Mouse (Mus musculus): ENCODE results near the gene Chn1.

Chn1 gene

DNA sequence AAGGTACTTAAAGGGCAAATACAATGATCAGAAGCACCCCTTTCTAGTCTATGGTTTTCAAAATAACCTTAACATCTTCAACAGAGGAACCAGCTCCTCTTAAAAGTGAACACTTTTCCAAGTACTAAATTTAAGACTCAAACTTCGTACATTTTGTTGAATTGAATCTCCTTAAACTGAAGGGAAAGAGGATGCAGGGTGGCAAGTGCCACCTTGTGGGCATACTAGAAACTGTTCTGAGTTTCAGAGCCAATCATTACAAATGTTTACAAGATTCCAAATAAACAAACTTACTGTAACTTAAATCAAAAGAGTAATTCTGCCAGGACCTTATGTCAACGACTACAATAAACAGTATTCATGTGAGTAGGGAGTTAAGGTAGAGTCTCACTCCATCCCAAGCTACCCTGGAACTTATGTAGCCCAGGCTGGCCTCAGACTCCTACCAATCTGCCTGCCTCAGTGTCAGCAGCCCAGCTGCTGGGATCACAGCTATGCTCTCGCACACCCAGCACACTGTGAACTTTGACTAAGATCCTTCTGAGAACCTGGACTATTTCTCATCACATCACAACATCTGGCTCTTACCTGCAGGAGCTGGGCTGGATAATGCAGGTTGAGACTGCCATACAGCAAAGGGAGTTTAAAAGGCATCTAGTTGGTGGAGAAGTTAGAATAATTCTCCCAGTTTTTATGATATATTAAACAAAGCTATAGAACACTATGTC is 29.3 kb downstream of the Chn1 start:
- peak in 1 of 2 experiments; percentile 9 for DNase-seq

DNA sequence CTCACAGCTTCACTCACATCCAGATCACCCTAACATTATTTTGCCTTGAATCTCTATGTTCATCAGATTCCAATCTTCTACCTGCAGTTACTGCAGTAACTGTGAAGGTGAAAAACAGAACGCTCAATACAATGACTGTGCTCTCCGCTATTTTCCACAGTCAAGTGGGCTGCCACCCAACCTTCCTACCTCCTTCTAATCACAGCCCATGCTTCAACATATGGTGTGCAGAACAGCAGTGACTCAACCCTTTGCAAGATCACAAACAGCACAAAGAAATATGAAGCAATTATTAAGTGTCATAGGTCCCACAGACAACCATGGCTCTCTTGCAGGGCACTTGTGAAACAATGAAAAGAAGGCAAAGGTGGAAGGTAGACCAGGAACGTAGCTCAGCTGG is 33.9 kb downstream of the Chn1 start:
- no peak for DNase-seq

DNA sequence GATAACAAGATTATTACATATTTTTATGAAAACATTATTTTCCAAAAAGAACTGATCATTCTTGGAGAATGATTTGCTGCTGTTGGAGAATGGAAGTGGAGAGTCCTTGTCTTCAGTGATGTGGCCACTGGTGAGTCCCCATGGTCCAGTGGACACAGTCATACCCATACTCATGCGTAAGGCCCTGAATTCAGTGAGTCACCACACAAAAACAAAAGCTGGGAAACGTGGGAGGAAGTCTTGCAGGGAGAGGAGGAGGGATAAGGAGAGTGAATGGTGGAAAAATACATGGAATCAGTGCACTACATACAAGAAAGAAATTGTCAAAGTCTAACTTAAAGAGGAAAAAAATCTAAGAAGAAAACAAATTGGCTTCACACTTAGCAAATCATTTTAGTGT is 47.3 kb downstream of the Chn1 start:
- DNase-seq: no peak

DNA sequence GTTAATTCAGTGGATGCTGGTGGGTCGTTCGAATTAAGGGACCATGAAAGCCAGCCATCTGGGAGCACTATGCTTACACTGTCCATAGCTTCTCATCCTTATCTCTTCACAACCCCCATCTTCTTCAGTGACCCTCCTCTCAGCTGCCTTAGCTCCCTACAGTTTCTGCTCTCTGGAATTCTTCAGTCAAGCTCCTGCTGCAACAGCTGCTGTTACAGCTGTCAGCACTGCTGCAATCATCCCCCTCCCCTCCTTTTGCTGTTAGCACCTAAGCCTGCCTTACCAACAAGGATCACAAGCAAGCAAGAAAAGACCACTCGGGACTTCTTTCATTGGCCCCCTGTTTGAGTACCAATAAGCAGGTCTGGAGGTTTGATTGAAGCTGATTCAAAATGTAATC is 50.2 kb downstream of the Chn1 start:
- no peak for DNase-seq

DNA sequence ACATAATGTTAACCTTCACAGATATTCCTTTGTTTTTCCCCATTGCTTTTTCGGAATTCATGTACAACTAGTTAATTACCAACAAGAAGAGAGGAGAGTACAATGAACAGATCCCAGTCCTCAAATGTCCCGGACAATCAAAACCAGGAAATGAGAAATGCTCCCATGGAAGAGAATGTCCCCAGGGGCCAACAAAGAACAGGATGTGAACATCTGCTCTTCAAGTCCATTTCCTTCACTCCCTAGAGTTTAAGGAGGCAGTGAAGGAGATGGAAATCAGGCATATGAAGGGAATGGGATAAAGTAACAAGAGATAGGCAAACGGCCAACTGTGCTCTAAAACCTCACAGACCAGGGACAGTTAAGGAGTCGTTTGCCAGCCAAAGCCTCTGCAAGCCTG is 53.3 kb downstream of the Chn1 start:
- DNase-seq: no peak

DNA sequence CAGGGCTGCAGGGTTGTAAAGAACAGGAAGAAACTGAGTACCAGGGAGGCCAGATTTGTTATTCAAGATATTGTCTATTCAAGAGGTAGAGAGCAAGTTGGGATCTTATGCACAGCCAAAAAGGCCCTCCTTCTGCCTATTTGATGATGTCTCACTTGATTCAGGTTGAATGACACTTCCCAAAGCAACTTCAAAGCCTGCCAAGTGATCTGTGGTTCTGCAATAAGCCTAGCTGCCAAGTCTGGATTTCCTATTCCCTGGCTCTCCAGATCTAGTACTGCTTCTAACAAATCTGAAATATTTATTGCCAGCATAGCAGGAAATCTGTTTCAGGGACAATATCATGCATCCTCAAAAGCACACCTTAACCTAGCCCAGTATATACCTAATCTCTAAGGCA is 62.7 kb downstream of the Chn1 start:
- no peak for DNase-seq

DNA sequence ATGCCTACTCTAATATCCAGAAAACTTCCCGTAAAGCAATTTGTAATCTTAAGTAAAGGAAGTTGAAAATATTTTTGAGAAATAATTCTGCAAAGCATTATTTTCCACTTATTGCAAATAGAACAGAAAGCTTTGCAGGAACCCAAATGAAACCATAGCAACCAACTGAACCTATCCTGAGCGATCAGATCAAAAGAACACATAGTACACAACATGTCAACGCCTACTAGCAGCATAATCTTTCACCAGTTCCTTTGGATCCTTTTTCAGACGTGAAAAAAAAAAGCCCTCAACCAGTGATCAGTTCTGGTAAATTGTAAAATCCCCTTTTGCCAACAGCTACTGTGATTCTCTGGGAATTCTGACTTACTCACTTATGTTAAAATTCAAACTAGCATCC is 82.1 kb downstream of the Chn1 start:
- DNase-seq: no peak

DNA sequence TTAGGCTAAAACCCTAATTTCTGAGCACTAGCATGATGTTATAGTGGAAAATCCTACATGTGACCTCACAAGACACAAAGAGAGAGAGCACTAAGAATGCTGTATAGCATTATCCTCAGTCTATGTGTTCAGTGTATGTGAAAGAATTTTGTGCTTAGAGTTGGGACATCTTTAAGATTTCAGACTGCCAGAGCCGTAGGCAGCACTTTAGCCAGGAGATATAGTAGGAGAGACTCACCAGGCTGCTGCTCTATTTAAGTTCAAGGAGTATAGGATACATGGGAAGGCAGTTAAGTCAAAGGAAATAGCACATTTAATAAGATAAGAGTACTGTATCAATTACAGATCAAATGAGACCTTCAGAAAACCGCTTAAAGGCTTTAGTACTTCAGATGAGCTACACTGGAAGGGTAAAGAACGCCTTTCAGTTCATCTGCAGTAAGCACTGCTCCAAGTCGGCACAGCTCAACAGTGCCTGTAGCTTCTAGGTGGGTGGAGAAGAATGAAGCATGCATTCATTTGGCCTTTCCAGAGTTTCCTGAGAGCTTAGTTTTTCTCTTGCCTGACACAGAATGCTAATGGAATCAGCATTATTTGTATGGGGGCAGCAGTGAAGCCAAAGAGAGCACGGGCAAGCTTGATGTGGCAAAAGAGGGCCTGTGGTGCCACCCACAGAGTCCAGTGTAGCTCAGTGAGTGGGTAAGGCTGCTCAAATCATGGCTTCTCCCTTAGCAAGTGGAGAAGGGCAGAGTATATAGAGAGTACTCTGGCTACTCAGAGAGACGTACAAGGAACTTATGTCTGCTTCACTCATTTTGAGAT is 84.2 kb downstream of the Chn1 start:
- DNase-seq: no peak

DNA sequence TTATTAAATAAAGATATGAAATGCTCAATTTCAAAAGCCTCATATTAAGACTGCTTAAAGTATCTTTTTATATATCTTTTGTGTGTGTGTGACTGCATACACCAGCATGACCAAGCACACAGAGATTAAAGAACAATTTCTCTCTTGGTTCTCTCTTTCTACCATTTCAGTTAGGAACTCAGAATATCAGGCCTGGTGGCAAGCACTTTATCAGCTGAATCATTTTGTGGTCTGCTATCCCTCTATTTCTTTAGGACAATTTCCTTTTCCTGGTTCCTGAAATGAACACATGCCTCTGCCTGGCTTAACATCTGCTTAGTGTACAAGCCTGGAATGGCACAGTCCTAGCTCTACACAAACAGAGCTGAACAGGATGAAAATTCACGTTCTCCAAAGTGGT is 92.6 kb downstream of the Chn1 start:
- DNase-seq: no peak

DNA sequence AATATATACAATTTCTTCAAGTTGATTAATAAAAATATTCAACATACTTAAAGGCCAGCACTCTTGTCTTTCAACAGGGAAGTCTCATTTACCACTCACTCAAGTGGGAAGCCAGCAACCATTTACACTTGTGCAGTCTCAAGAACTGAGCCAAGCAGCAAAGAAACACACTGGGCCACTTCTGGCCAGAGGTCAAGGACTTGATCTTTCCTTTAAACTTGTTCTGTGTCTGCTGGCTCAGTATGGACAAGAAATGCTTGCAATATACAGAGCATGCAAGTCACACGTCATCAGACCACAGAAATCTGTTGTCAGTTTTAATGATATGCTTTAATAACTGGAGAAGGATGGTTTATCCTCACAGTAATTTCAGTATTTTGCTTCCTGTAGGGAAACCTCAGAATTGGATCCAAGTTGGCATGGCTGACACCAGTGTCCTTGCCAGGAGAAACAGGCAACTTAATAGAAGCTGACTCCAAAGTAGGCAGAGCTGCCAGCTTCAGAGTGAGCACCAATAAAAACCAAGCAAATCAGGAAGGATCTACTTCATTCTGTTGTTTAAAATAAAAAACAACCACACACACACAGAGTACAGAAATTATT is 94.6 kb downstream of the Chn1 start:
- peak in 1 of 2 experiments; percentile 11 for DNase-seq

DNA sequence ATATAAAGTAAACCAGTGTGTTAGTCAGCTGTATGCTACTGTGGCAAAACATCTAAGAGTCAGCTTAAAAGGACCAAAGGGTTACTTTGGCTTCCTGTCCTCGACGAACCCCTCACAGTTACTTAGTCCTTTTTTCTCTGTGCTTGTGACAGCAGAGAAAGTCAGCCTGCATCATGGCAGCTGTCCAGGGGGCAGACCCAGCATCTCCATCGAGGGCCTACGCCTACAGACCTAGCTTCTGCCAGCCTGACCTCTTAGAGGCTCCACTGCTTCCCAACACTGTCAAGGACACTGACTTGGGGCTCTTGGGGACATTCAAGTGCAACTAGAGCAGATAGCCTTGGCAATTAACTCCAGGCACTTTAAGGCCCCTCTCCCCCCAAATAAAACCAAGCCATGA is 106.5 kb downstream of the Chn1 start:
- DNase-seq: no peak

DNA sequence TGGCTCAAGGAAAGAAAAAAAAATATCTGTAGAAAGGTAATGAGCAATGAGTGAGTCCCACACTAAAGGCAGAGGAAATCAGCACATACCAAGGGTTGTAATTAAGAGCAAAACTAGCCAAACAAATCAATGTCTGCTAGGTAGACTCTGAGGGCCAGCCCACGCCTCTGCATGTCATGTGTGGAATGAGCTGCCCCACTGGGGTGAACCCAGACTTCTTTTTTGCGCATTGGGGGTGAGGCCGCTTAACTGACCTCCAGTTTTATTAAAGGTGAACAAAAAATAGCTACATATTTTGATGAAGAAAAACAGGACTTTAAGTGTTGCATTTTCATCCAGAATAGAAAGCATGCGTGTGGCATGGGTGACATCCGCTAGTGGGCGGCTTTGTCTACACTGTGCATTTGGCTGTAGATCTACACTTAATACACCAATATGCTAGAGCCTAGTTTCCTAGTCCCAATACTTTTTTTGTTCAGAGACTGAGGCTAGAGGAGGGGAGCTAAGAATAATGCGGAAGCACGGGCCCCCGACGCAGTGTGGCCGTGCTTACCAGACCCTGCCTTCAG is 114.5 kb downstream of the Chn1 start:
- no peak for DNase-seq

DNA sequence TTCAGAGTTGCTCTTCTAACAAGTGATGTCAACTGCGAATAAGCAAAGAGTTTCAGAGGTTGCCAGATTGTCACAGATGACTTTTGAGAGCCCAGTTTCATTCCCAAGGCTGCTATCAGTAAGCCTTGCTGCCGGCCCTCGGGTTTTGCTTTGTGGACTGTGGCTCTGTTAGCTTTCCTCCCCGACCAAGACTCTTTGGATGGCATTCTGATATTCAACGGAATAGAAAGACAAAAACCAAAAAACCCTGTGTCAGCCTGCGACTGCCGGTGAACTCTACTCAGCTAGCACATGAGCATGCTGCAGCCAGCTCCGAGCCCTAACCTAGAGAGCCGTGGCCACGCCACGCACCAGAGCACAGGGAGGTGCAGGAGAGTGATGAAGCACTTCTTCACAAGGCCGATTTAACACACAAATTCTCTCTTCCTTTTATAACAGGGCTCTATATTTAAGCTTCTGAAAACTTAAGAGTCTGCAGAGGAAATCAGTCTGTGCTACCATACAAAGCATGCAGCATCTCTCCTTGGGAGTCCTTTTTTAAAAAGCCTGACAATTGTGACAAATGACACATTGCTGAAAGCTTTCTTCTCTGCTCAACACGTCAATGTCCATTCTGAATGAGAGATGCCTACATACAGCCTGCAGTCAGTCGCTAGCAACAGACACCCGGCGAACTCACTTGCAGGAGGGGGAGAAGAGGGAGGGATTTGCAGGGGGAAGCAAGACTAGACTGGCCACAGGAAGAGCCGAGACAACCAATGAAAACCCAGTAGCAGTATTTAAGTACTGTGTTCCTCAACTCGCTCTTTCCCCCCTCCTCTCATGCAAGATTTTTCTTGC is 115.2 kb downstream of the Chn1 start:
- DNase-seq: peak; percentile 35 to 60

DNA sequence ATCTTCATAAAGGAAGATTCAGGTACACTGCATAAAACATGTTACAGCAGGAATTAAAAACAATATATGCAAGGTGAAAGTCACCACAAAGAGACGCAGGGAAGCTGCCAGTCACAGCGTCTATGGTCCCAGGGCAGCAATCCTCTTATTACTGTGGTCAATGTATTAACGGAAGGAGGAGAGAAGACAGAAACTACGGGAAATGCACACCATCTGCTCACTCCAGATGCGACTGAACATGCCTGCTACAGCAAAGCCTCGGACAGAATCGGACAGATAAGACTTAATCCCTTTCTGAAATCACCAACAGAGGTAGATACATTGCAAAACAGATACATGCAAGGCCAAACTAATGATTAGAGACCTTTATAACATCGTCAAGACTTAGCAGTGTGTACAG is 116.1 kb downstream of the Chn1 start:
- DNase-seq: no peak

DNA sequence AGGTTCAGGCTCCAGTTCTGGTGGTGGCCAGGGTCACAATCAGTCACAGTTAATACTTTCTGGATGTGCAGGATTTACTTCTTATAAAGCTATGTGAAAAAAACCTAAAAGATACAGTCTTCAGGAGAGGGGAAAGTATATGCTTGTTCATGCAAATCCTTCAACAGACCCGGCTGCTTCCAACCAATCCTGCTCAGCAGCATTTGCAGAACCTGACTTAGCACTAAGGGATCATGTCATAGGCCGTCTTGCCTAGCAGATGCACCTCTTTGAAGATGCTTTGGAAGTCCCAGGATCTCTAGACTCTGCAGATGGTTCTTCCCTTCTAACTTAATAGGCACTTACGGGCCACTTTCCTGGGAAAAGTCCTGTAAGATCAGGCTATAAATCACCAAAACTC is 117.2 kb downstream of the Chn1 start:
- DNase-seq: no peak

DNA sequence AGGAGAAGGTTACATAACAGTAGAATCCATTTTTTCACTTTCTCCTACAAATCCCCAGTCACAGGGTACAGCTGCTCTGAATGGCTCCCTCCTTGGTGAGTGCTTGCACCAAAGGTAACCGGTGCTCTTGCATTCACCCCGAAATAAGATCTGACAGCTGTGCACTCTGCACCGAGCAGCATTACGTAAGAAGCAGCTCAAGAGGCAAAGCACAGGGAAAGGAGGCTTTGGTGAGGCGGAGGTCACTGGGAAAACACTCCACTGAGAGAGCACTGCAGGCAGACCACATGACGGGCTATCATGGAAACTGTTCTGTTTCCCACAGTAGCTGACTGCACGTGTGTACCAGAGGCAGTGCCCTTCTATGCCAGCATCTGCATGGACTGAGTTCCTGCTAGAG is 118.0 kb downstream of the Chn1 start:
- DNase-seq: peak; percentile 9 to 23

DNA sequence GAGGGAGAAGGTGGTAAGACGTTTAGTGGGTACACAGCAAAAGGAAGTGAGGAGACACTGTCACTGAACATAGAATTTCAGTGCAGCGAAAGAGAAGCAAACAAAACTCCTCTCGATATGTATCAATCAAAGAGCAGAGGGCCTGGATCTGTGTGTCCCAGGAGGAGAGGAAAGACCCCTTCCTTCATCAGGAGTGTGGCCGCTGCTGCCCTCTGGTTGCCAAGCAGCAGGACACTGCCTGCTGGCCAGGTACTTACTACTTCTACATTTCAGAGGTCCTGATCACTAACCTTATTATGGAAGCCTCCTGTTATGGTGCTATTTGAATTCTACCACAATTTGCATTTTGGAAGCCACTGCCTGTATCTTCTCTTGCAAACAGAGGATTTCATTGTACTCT is 119.5 kb downstream of the Chn1 start:
- no peak for DNase-seq

DNA sequence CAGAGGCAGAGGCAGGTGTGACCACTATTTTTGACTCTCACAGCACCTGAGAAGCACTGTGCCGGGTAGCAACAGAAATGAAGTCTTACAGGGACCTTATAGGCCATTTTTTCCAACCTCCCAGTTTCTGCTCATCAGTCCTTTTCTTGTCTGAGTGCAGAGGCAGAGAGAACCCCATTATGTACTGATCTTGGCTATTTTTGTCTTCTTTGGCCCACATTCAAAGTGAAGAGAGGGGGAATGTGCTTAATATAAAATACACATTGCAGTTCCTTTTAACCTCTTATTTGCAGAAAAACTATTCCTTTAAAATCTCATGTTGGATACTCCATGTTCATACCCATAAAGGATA is 120.3 kb downstream of the Chn1 start:
- DNase-seq: no peak

DNA sequence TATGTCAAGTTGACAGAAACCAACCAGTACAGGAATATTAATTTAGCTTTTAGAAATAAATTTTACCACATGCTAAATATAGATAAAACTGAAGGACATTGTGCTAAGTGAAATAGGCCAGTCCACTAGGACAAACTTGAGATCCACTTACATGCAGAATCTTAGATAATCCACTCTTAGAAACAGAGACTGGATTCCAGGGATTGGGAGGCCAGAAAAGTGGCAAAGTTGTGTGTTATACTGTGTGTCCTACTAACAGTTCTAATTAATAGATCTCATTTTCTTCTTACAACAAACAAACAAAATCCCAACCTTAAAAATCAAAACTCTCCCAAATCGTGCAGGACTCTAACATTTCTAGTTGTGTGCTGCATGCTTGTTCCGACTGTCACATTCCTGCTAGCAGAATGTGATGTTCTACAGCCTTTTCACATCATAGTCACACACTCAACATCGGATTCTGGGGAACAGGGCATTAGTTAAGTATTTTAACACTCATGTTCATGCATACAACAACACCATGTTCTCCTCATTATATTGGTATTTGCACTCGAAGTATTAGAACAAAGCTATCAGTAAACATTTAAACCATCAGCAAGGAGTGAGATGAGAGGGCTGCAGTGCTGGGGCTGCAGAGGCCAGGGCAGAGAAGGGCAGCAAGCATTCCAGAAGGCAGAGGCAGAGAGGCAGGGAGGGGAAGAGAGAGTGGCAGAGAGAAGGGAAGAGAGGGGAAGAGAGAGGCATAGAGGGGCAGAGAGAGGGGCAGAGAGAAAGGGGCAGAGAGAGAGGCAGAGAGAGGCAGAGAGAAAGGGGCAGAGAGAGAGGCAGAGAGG is 120.9 kb downstream of the Chn1 start:
- DNase-seq: no peak

DNA sequence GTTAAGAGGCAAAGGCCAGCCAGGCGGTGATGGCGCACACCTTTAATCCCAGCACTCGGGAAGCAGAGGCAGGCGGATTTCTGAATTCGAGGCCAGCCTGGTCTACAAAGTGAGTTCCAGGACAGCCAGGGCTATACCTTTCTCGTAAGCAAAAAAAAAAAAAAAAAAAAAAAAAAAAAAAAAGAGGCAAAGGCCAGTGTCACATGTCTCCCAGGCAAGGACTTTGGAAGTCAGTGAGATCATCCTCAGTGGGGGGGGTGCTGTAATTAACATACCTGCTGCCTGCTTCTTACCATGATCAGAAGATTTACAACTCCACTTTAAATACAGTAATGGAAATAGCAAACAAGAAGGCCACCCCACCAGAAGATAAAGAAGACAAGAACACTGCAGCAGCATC is 137.5 kb downstream of the Chn1 start:
- no peak for DNase-seq

DNA sequence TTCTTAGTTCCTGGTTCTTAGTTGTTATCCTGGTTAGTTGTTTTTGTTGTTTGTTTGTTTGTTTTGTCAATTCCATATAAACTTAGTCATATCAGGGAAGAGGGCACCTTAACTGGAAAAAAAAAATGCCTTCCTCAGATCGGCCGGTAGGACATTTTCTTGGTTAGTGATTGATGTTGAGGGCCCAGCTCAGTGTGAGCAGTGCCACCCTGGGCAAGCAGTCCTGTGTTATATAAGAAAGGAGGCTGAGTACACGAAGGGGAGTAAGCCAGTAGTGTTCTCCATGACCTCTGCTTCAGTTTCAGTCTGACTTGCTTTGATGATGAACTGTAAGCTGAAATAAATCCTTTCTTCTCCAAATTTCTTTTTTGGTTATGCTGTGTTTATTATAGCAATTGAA is 138.8 kb downstream of the Chn1 start:
- DNase-seq: no peak

DNA sequence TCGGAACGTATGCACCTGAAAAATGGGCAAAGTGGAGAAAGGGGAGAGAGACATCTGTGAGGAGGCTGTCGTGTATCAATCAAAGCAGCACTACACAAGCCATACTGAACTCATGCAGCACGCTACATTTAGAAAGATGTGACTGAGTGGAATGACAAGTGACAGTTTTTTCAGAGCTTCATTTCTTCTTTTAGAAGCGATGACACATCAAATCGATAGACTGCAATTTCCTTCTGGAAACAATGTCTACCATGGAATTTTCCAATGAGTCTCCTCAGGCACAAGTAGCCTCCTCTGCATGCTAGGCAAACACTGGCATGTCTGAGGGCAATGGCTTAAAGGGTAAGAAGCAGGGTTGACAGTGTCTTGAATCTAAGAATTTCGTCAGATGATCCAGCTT is 143.3 kb downstream of the Chn1 start:
- DNase-seq: no peak
